Mouse (Mus musculus) embryonic facial prominence, embryonic 13.5 days (tissue): ENCODE measurements around the gene Sgip1. TPM values are rescaled to one million over a fixed set of nuclear protein-coding genes. Genes with fewer than 3 reads are reported as not detected.

Source experiments
- ATAC-seq: fragments of 200-750 bp; cut with Nextera tagmentation; 2 replicates; pipeline ENCODE4 v1.8.0; 2017; ENCODE audit warnings: low read depth; ENCODE audit not compliant: insufficient number of reproducible peaks, insufficient read depth, low FRiP score, low TSS enrichment
- H3K27ac ChIP-seq: fragments of 300-500 bp; sonication (generic); 2 replicates; pipeline ENCODE4 v1.5.1; 2015; ENCODE audit warnings: moderate library complexity, mild to moderate bottlenecking, inconsistent platforms
- H3K27me3 ChIP-seq: fragments of 300-500 bp; sonication (generic); 2 replicates; pipeline ENCODE4 v1.6.1; 2015; ENCODE audit warnings: mild to moderate bottlenecking, inconsistent platforms
- H3K36me3 ChIP-seq: fragments of 300-500 bp; sonication (generic); 2 replicates; pipeline ENCODE4 v1.6.1; 2015; ENCODE audit warnings: mild to moderate bottlenecking, inconsistent platforms
- H3K4me1 ChIP-seq: fragments of 300-500 bp; sonication (generic); 2 replicates; pipeline ENCODE4 v1.6.1; 2015; ENCODE audit warnings: inconsistent platforms
- H3K4me2 ChIP-seq: fragments of 300-500 bp; sonication (generic); 2 replicates; pipeline ENCODE4 v1.6.1; 2015; ENCODE audit warnings: moderate library complexity, mild to moderate bottlenecking, inconsistent platforms
- H3K4me3 ChIP-seq: fragments of 300-500 bp; sonication (generic); 2 replicates; pipeline ENCODE4 v1.5.1; 2015; ENCODE audit warnings: mild to moderate bottlenecking, inconsistent platforms
- H3K9ac ChIP-seq: fragments of 300-500 bp; sonication (generic); 2 replicates; pipeline ENCODE4 v1.6.1; 2015; ENCODE audit warnings: mild to moderate bottlenecking, inconsistent platforms
- H3K9me3 ChIP-seq: fragments of 300-500 bp; sonication (generic); 2 replicates; pipeline ENCODE4 v1.6.1; 2016; ENCODE audit warnings: inconsistent platforms
- WGBS: fragments of 180-500 bp; shearing (Covaris S2); methylation state at CpG from one replicate; pipeline ENCODE4 v1.1.7; 2015; ENCODE audit warnings: mixed read lengths; 5-methylcytosine and 5-hydroxymethylcytosine counted together
- polyA plus RNA-seq: library from polyadenylated mRNA; unstranded; fragments of >200 nt; fragmentation: Nextera tagmentation; extraction: Ambion mirVana; gene quantifications from 2 replicates; pipeline ENCODE4 v1.2.1, GENCODE M21; 2015

Sgip1 gene
- 13.0 and 17.6 TPM in 2 replicates for polyA plus RNA-seq

GRCm38 (mm10) chr4:102741287-102741686, at the start of gene Sgip1:
TSS of gene Sgip1 (plus strand) at chr4:102741297.
- Histone ChIP-seq H3K4me1 (0 out of 2 replicates have a peak, but pooled peaks cover 7% of the 10 kb centered on the region), H3K27ac (no peak within 1 kb of the TSS), H3K36me3 (no peaks in the 10 kb centered on the region), H3K9ac (no peak within 1 kb of the TSS), H3K4me3 (no peak within 1 kb of the TSS), H3K4me2 (no peak within 1 kb of the TSS), H3K9me3 (no peaks in the 10 kb centered on the region), H3K27me3 (no peaks in the 10 kb centered on the region)
- WGBS = 66% methylated on average over 8 of the region's 8 CpGs
- no peak for ATAC-seq

GRCm38 (mm10) chr4:102691402-102691801, 49.7 kb upstream of the Sgip1 start:
- H3K27ac ChIP-seq = no peak overlapping the region
- H3K4me3 ChIP-seq = no peak overlapping the region
- H3K9me3 ChIP-seq = no peaks in the 10 kb centered on the region
- H3K4me2 ChIP-seq = no peak overlapping the region
- H3K9ac ChIP-seq = no peak overlapping the region
- H3K4me1 ChIP-seq = no peaks in the 10 kb centered on the region
- no peaks in the 10 kb centered on the region for H3K27me3 ChIP-seq
- H3K36me3 ChIP-seq = no peaks in the 10 kb centered on the region
- no peak for ATAC-seq
- WGBS = 77% methylated on average over 4 of the region's 4 CpGs

- 95% methylated on average over 7 of the region's 7 CpGs for WGBS
Observed at GRCm38 (mm10) chr4:102697966-102698365, 43.1 kb upstream of the Sgip1 start.

GRCm38 (mm10) chr4:102711731-102712130, 29.4 kb upstream of the Sgip1 start:
- H3K9ac ChIP-seq = no peak overlapping the region
- ATAC-seq = no peak
- H3K27ac ChIP-seq = no peak overlapping the region
- no peaks in the 10 kb centered on the region for H3K9me3 ChIP-seq
- H3K4me1 ChIP-seq = no peaks in the 10 kb centered on the region
- no peaks in the 10 kb centered on the region for H3K36me3 ChIP-seq
- H3K4me2 ChIP-seq = no peak overlapping the region
- 80% methylated on average over 4 of the region's 4 CpGs for WGBS
- H3K4me3 ChIP-seq = no peak overlapping the region
- no peaks in the 10 kb centered on the region for H3K27me3 ChIP-seq

More at GRCm38 (mm10) chr4:102697966-102698365, 43.1 kb upstream of the Sgip1 start:
- Histone ChIP-seq H3K27ac (no peak overlapping the region), H3K4me1 (no peaks in the 10 kb centered on the region), H3K4me3 (no peak overlapping the region), H3K4me2 (no peak overlapping the region), H3K36me3 (no peaks in the 10 kb centered on the region), H3K27me3 (no peaks in the 10 kb centered on the region), H3K9ac (no peak overlapping the region), H3K9me3 (no peaks in the 10 kb centered on the region)
- ATAC-seq = no peak

- Histone ChIP-seq H3K36me3 (no peaks in the 10 kb centered on the region), H3K9ac (no peak overlapping the region), H3K4me2 (no peak overlapping the region), H3K27me3 (no peaks in the 10 kb centered on the region), H3K27ac (no peak overlapping the region), H3K4me3 (no peak overlapping the region), H3K4me1 (no peaks in the 10 kb centered on the region), H3K9me3 (no peaks in the 10 kb centered on the region)
- ATAC-seq = no peak
Observed at GRCm38 (mm10) chr4:102715532-102715931, 25.6 kb upstream of the Sgip1 start.

- H3K9me3 ChIP-seq = no peaks in the 10 kb centered on the region
- H3K27me3 ChIP-seq = no peaks in the 10 kb centered on the region
- H3K9ac ChIP-seq = no peak overlapping the region
- no peak overlapping the region for H3K27ac ChIP-seq
- H3K4me1 ChIP-seq = no peaks in the 10 kb centered on the region
- no peaks in the 10 kb centered on the region for H3K36me3 ChIP-seq
- WGBS = 75% methylated on average over 5 of the region's 5 CpGs
- ATAC-seq = no peak
- no peak overlapping the region for H3K4me3 ChIP-seq
- H3K4me2 ChIP-seq = no peak overlapping the region
Observed at GRCm38 (mm10) chr4:102717123-102717828, 23.8 kb upstream of the Sgip1 start.

GRCm38 (mm10) chr4:102719535-102719934, 21.6 kb upstream of the Sgip1 start:
- no peak for ATAC-seq
- Histone ChIP-seq H3K4me3 (no peak overlapping the region), H3K9me3 (no peaks in the 10 kb centered on the region), H3K4me1 (no peaks in the 10 kb centered on the region), H3K27ac (no peak overlapping the region), H3K9ac (no peak overlapping the region), H3K27me3 (no peaks in the 10 kb centered on the region), H3K36me3 (no peaks in the 10 kb centered on the region), H3K4me2 (no peak overlapping the region)
- WGBS = 8% methylated on average over 1 of the region's 1 CpGs

GRCm38 (mm10) chr4:102719951-102720350, 21.1 kb upstream of the Sgip1 start:
- Histone ChIP-seq H3K4me2 (no peak overlapping the region), H3K27ac (no peak overlapping the region), H3K9me3 (no peaks in the 10 kb centered on the region), H3K36me3 (no peaks in the 10 kb centered on the region), H3K4me3 (no peak overlapping the region), H3K27me3 (no peaks in the 10 kb centered on the region), H3K4me1 (no peaks in the 10 kb centered on the region), H3K9ac (no peak overlapping the region)
- no peak for ATAC-seq
- WGBS = 73% methylated on average over 1 of the region's 1 CpGs

- H3K9me3 ChIP-seq = no peaks in the 10 kb centered on the region
- no peak overlapping the region for H3K9ac ChIP-seq
- ATAC-seq = no peak
- H3K4me1 ChIP-seq = no peaks in the 10 kb centered on the region
- 74% methylated on average over 5 of the region's 5 CpGs for WGBS
- H3K36me3 ChIP-seq = no peaks in the 10 kb centered on the region
- H3K4me3 ChIP-seq = no peak overlapping the region
- H3K4me2 ChIP-seq = no peak overlapping the region
- no peaks in the 10 kb centered on the region for H3K27me3 ChIP-seq
- H3K27ac ChIP-seq = no peak overlapping the region
Observed at GRCm38 (mm10) chr4:102724442-102724841, 16.7 kb upstream of the Sgip1 start.

- Histone ChIP-seq H3K4me1 (no peaks in the 10 kb centered on the region), H3K27me3 (no peaks in the 10 kb centered on the region; the same call in 1 of the 2 replicates), H3K9ac (no peak overlapping the region), H3K27ac (no peak overlapping the region), H3K4me2 (no peak overlapping the region), H3K36me3 (no peaks in the 10 kb centered on the region), H3K4me3 (no peak overlapping the region), H3K9me3 (no peaks in the 10 kb centered on the region)
- 82% methylated on average over 3 of the region's 3 CpGs for WGBS
- no peak for ATAC-seq
Observed at GRCm38 (mm10) chr4:102730976-102731375, 10.1 kb upstream of the Sgip1 start.

- Histone ChIP-seq H3K27me3 (no peaks in the 10 kb centered on the region; the same call in 1 of the 2 replicates), H3K4me2 (no peak overlapping the region), H3K36me3 (no peaks in the 10 kb centered on the region), H3K4me3 (no peak overlapping the region), H3K4me1 (no peaks in the 10 kb centered on the region), H3K9me3 (no peaks in the 10 kb centered on the region), H3K27ac (no peak overlapping the region), H3K9ac (no peak overlapping the region)
- no peak for ATAC-seq
- 65% methylated on average over 9 of the region's 9 CpGs for WGBS
Observed at GRCm38 (mm10) chr4:102734022-102734657, 7.0 kb upstream of the Sgip1 start.
